ENCODE assay signal across 8 mouse cellular contexts in the genomic region with DNA sequence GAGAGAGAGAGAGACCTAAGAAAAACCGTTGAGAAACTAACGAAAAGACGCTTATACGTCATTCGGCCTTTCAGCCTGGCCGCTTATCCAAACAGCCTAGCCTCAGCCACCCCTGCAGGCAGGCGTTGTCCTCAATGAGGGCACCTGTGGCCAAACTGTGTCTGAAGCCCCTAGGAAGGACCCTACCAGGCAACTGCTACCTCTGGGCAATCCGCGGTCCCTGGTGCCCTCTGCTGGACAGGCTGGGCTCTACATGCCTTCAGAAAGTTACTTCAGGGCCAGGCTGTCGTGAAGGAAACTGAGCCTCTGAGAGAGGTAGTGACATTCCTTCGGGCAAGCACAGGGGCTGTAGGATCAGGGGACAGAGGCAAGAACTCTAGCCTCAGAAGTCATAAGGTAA.
DNase-seq lines count a peak whose midpoint lies in the region; ATAC-seq lines count a peak whose summit lies in the region.

No protein-coding gene starts in this region.

- H3K36me3 ChIP-seq in intestine, embryonic 16.5 days (ENCODE audit: control insufficient read depth, insufficient read depth, low read length), result no peaks in the 10 kb centered on the region
- H3K36me3 ChIP-seq in liver, embryonic 15.5 days (replicated peaks), result peaks cover 24% of the 10 kb centered on the region
- H3K36me3 ChIP-seq in stomach, embryonic 16.5 days (ENCODE audit: control insufficient read depth, insufficient read depth, low read length), result no peaks in the 10 kb centered on the region

- H3K4me1 ChIP-seq in intestine, embryonic 16.5 days (ENCODE audit: control insufficient read depth, insufficient read depth, low read length), result peaks cover 3% of the 10 kb centered on the region; the same call in 1 of the 2 replicates
- H3K4me1 ChIP-seq in liver, embryonic 15.5 days (replicated peaks), result peaks cover 10% of the 10 kb centered on the region; the same call in 1 of the 2 replicates
- peaks cover 3% of the 10 kb centered on the region; the same call in 1 of the 2 replicates for H3K4me1 ChIP-seq in stomach, embryonic 16.5 days (ENCODE audit: control insufficient read depth, insufficient read depth, low read length)

- 5% methylated on average over 11 of the region's 11 CpGs for WGBS in intestine, embryonic 16.5 days
- WGBS in liver, embryonic 15.5 days (ENCODE audit: insufficient replicate concordance), result 8% methylated on average over 11 of the region's 11 CpGs
- WGBS in stomach, embryonic 16.5 days, result 6% methylated on average over 11 of the region's 11 CpGs

- peak overlapping the region; percentile 28 for H3K4me3 ChIP-seq in intestine, embryonic 16.5 days (ENCODE audit: low read length)
- H3K4me3 ChIP-seq in liver, embryonic 15.5 days (replicated peaks), result peak overlapping the region; percentile 32
- peak overlapping the region; percentile 31 for H3K4me3 ChIP-seq in stomach, embryonic 16.5 days (replicated peaks; ENCODE audit: low read length)

- DNase-seq in ovary, postnatal 10 days (ENCODE audit: low spot score), result peak; percentile 45
- no peak for DNase-seq in ovary, adult 18-20 months (ENCODE audit: low spot score)
- peak; percentile 49 to 60 for DNase-seq in cerebellum, postnatal 36 days
- DNase-seq in gastrocnemius, adult 8-10 months (ENCODE audit: low spot score in 2 of 2), result peak; percentile 19 to 30
- peak; percentile 68 for DNase-seq in natural killer cell, adult 2 months (ENCODE audit: low spot score in 2 of 2)

- no peak overlapping the region for H3K27ac ChIP-seq in intestine, embryonic 16.5 days (ENCODE audit: low read length)
- H3K27ac ChIP-seq in liver, embryonic 15.5 days (replicated peaks), result no peak overlapping the region
- H3K27ac ChIP-seq in stomach, embryonic 16.5 days (ENCODE audit: low read length), result no peak overlapping the region; the same call in 1 of the 2 replicates

- peak overlapping the region; percentile 49 for H3K4me2 ChIP-seq in intestine, embryonic 16.5 days (ENCODE audit: low read depth, low read length)
- H3K4me2 ChIP-seq in liver, embryonic 15.5 days, result peak overlapping the region; percentile 63
- peak overlapping the region; percentile 43 for H3K4me2 ChIP-seq in stomach, embryonic 16.5 days (ENCODE audit: low read depth, low read length)

- ATAC-seq in intestine, embryonic 16.5 days, result peak; percentile 50; the same call in 1 of the 2 replicates
- peak; percentile 46; the same call in 1 of the 2 replicates for ATAC-seq in liver, embryonic 15.5 days (ENCODE audit: insufficient read depth)
- peak; percentile 48; the same call in 1 of the 2 replicates for ATAC-seq in stomach, embryonic 16.5 days (ENCODE audit: insufficient read depth, low FRiP score)

- 0 out of 2 replicates have a peak overlapping the region, but pooled peaks have one; percentile 33 for H3K9ac ChIP-seq in intestine, embryonic 16.5 days (ENCODE audit: low read depth, low read length)
- H3K9ac ChIP-seq in liver, embryonic 15.5 days, result no peak overlapping the region
- no peak overlapping the region for H3K9ac ChIP-seq in stomach, embryonic 16.5 days (ENCODE audit: low read length)

- no peaks in the 10 kb centered on the region for H3K27me3 ChIP-seq in intestine, embryonic 16.5 days (replicated peaks; ENCODE audit: control insufficient read depth, insufficient read depth, low read length)
- H3K27me3 ChIP-seq in liver, embryonic 15.5 days, result no peaks in the 10 kb centered on the region
- H3K27me3 ChIP-seq in stomach, embryonic 16.5 days (ENCODE audit: control insufficient read depth, insufficient read depth, low read length), result no peaks in the 10 kb centered on the region

- H3K9me3 ChIP-seq in intestine, embryonic 16.5 days (ENCODE audit: control insufficient read depth, low read length), result no peaks in the 10 kb centered on the region
- no peaks in the 10 kb centered on the region for H3K9me3 ChIP-seq in liver, embryonic 15.5 days (replicated peaks)
- no peaks in the 10 kb centered on the region for H3K9me3 ChIP-seq in stomach, embryonic 16.5 days (replicated peaks; ENCODE audit: control insufficient read depth, low read length)
